Mouse (Mus musculus) heart, adult 2 months (tissue): ENCODE results near the gene Clstn3.

Experiments
- CTCF ChIP-seq: fragments of 200-600 bp; IDR thresholded peaks from 2 replicates; pipeline ENCODE4 v1.8.1; 2022; ENCODE audit warnings: antibody characterized with exemption, mild to moderate bottlenecking, moderate library complexity
- EP300 ChIP-seq: fragments of 200-500 bp; IDR thresholded peaks from 2 replicates; pipeline ENCODE4 v1.6.1; 2011; ENCODE audit warnings: low read depth, low read length, control low read depth; ENCODE audit not compliant: insufficient read depth
- POLR2A ChIP-seq: fragments of 200-500 bp; IDR thresholded peaks from 2 replicates; pipeline ENCODE4 v1.6.1; 2011; ENCODE audit warnings: mild to moderate bottlenecking, low read depth, low read length, control low read depth; ENCODE audit not compliant: insufficient read depth

DNA sequence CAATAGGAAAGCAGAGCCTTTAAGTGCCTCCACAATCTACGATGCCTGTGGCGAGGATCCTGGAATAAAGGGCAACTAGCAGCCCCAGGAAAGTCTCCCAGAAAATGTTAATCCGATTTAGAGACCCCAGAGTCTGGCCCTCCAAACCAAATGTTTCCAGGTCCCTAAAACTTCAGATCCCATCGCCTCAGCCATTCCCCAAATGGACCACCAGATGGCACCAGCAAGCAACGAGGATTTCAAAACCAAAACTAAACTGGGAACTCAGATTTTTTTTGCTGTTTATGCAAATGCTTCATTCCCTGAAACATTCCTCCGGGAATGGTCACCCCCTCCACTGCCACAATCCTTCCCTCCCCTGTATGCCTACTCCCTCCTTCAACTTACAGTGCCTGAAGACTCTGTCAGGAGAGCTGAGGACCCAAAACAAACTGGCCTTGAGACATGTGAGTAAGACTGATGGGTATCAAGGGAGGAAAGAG, 47.8 kb upstream of the Clstn3 start, which contains the start of gene C1ra:
- TF ChIP-seq CTCF (peak; percentile 94), POLR2A (0 out of 2 replicates have a peak, but pooled peaks have one; percentile 14), EP300 (no peak)
